Mouse (Mus musculus) right cerebral cortex, postnatal 14 days (tissue): ENCODE data around the gene Btc.

ENCODE experiments used
- DNase-seq: peaks from one replicate; pipeline ENCODE4 v3.0.0; 2022

Btc gene

DNA sequence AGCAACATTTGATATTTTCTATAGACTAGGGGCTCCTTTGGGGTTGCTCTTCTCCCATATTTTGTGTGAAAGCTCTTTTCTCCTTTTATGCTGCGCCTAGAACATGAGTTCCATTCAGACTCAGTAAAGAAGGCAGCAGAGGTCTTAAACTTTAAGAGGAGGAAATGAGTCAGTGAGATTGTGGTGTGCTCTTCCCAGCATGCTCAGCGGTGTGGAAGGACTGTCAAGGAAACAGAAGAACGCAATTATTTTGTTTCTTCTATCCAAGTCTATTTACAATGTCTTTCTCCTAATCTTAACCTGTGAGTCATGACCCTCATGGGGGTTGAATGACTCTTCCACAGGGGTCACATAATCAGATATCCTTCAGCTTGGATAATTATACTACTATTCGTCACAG is 82.4 kb downstream of the Btc start:
- DNase-seq: no peak

DNA sequence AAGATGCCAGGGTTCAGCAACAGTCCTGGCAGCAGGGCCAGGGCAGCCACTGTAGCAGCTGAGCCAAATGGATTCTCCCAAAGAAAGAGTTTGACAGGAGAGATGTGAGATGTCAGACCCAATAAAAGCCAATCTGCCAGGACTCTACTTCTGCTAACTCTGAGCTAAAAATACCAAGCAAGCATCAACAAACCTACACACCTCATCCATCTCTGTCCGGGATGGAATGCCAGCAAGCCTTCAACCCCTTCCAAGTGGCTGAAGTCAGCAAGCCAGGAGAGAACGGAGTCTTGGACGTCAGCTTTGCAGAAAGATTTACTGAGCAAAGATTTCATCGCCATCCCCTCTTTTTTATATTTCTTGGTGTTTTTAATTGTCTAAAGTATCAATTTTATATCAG is 88.8 kb downstream of the Btc start:
- DNase-seq: no peak

DNA sequence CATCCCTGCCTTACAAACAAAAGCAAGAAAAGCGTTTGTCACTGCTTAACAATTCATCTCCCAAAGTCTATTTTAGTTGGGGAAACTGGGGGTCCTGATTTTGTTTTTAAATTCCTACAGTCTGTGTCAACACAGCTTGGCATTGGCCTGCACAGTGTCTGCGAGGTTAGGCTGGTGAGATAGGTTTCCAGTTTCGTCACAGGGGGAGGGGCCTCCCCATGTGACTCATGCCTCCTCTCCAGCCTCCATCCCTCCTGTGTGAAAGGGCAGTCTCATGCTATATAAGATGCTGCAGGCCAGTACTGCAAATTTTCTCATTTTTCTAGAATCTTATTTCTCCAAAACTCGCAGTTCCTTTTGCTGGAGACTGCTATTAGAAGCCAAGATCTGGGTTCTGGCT is 91.0 kb downstream of the Btc start:
- DNase-seq: no peak

DNA sequence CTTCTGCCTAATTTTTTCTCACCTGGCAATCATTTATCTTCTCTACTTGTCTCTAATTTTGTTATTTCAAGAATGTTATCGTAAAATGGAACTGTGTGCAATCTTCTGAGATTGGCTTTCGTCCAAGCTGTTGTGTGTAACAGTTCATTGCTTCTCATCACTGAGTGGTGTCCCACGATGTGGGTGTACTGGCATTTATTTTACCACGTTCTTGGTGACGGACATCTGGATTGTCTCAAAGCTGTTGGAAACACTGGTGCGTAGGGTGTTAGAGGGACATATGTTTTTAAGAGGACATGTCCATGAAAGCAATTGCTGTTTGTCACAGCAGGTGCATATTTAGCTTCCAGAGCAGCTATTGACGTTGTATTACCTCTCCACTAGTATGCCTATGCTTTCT is 94.2 kb downstream of the Btc start:
- no peak for DNase-seq

DNA sequence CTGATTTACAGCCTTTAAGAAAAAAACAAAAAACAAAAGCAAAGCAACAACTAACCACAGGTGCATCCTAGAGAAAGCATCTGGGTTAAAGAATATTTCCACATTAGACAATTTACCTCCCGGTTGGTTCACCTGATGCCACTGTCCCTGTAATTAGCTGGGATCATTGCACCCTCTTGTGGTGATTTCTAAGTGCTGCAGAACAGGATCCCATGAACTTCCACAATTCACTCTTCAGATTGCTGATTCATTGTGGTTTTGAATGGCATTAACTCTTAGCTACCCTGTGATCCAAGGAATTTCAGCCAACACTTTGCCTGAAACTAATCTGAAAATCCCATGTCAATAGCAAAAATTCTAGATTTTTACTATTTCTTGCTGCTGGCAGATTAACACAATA is 94.9 kb downstream of the Btc start:
- DNase-seq: no peak
